Mouse (Mus musculus): ENCODE measurements around the gene Srgn. TPM values are rescaled to one million over a fixed set of nuclear protein-coding genes. Genes with fewer than 3 reads are reported as not detected.
A peak's percentile ranks its signal among the peaks of the same experiment; 100 is the strongest.

Srgn gene
- polyA plus RNA-seq, 1 experiment, result 20.5 TPM

DNA sequence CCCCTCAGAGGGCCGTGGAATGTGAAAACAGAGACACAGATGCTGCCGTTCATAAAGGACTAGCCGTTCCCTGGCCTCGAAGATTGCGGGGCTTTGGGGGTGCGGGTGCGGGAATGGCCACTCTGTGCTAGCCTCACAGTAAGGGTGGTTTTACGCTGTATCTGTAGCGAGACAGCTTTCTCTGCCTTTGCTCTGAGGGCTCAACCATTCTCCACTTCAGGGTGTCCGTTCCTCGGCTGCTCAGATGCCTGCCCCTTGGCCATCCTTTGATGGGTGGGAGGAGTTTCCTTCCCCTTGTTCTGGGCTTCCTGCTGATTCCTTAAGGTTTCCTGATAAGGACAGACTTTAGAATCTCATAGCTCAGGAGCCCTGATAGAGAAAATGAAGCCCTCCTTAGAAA is 18.8 kb downstream of the Srgn start:
- no peaks in the 10 kb centered on the region for H3K27me3 ChIP-seq (ENCODE audit: control insufficient read depth, insufficient read depth, low read length)
- H3K36me3 ChIP-seq (ENCODE audit: control insufficient read depth, insufficient read depth, low read length), result no peaks in the 10 kb centered on the region
- H3K4me1 ChIP-seq (ENCODE audit: control insufficient read depth, insufficient read depth, low read length), result peaks cover 17% of the 10 kb centered on the region
- H3K27ac ChIP-seq (ENCODE audit: control insufficient read depth, insufficient read depth, low read depth, low read length), result peak overlapping the region; percentile 95
- TF ChIP-seq CTCF (IDR thresholded peaks at IDR 0.05; ENCODE audit: control insufficient read depth, insufficient read depth, insufficient replicate concordance, low read depth, low read length) (no peak), POLR2A (IDR thresholded peaks at IDR 0.05; ENCODE audit: control insufficient read depth, low read depth, low read length) (no peak; the same call in 1 of the 2 replicates)
- H3K4me3 ChIP-seq (ENCODE audit: control insufficient read depth, low read depth, low read length), result peak overlapping the region; percentile 94

DNA sequence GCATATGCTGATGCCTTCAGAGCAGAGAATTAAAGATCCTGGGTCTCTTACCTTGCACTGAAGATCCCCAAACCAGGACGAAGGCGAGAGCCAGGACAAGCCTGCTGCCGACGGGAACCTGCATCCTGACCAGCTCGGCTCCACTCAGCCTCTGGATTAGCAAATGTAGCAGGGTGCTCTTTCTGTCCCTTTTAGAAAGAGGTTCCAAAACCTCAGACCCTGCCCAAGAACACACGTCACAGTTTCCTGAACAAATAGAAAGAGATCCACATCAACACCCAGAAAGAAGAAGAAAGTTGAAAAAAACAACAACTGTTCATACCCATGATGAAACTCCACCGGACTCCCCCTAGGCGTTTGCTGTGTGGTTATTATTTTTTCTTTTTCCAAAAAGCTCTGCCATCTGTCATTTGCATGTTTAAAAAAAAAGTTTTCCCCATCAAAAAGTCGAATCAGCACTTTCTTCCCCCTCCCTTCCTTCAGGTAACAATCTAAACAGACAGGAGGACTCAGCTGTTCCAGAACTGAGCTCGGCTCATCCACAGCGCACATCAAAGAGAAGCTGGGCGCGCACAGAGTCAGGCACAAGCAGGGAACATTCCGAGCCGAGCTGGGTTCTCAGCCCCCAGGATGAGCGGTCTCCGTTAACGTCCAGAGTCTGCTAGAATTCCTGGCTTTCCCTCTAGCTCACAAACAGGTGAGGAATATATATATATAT is 19.5 kb downstream of the Srgn start:
- Histone ChIP-seq H3K4me3 (ENCODE audit: control insufficient read depth, low read depth, low read length) (peak overlapping the region; percentile 94), H3K36me3 (ENCODE audit: control insufficient read depth, insufficient read depth, low read length) (no peaks in the 10 kb centered on the region), H3K4me1 (ENCODE audit: control insufficient read depth, insufficient read depth, low read length) (peaks cover 17% of the 10 kb centered on the region), H3K27ac (ENCODE audit: control insufficient read depth, insufficient read depth, low read depth, low read length) (peak overlapping the region; percentile 75), H3K27me3 (ENCODE audit: control insufficient read depth, insufficient read depth, low read length) (no peaks in the 10 kb centered on the region)
- TF ChIP-seq POLR2A (IDR thresholded peaks at IDR 0.05; ENCODE audit: control insufficient read depth, low read depth, low read length), result peak; percentile 46; the same call in 1 of the 2 replicates
- no peak for TF ChIP-seq CTCF (IDR thresholded peaks at IDR 0.05; ENCODE audit: control insufficient read depth, insufficient read depth, insufficient replicate concordance, low read depth, low read length)

DNA sequence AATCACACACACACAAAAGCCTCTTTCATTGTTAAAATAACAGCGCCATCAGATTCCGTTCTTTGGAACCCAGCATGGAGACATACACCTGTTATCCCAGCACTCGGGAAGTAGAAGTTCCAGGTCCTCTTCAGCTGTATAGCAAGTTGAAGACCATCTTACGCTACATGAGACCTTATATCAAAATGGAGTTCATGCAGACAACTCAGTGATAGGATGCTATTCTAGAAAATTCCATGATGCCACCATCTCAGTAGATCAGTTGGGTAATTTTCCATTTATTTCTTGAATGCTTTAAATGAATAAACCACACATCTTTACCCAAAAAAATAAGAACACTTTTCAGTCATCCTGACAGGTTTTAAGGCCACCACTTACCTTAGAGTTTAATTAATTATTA is 20.2 kb downstream of the Srgn start:
- TF ChIP-seq POLR2A (IDR thresholded peaks at IDR 0.05; ENCODE audit: control insufficient read depth, low read depth, low read length) (no peak), CTCF (IDR thresholded peaks at IDR 0.05; ENCODE audit: control insufficient read depth, insufficient read depth, insufficient replicate concordance, low read depth, low read length) (no peak)
- H3K4me1 ChIP-seq (ENCODE audit: control insufficient read depth, insufficient read depth, low read length), result peaks cover 17% of the 10 kb centered on the region
- H3K27me3 ChIP-seq (ENCODE audit: control insufficient read depth, insufficient read depth, low read length), result no peaks in the 10 kb centered on the region
- H3K36me3 ChIP-seq (ENCODE audit: control insufficient read depth, insufficient read depth, low read length), result no peaks in the 10 kb centered on the region
- H3K4me3 ChIP-seq (ENCODE audit: control insufficient read depth, low read depth, low read length), result no peak overlapping the region
- H3K27ac ChIP-seq (ENCODE audit: control insufficient read depth, insufficient read depth, low read depth, low read length), result no peak overlapping the region

DNA sequence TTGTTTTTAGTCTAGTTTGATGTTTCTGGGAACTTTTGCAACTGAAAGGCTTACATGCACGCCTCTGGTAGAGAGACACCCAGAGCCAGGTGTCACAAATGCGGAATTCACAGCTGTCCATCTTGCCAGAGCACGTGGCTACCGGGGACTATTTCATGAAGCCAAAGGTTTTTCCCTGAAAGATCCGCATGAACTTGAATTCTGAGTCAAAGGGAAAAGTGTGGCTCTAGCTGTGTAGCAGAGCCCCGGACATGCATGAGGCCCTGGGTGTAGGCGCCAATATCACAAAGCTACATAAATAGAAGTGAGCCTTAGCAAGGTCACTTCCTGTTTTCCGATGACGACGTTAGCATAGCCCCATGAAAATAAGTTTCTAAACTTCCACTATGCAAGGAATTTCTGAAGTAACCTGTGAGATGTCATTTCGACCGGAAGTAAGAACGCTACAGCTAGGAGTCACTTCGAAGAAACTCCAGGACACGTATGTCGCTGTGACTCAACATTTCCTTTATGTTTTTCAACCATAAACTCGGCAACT is 21.2 kb downstream of the Srgn start:
- no peak overlapping the region for H3K27ac ChIP-seq (ENCODE audit: control insufficient read depth, insufficient read depth, low read depth, low read length)
- TF ChIP-seq POLR2A (IDR thresholded peaks at IDR 0.05; ENCODE audit: control insufficient read depth, low read depth, low read length) (no peak), CTCF (IDR thresholded peaks at IDR 0.05; ENCODE audit: control insufficient read depth, insufficient read depth, insufficient replicate concordance, low read depth, low read length) (no peak)
- H3K4me1 ChIP-seq (ENCODE audit: control insufficient read depth, insufficient read depth, low read length), result peaks cover 17% of the 10 kb centered on the region
- no peaks in the 10 kb centered on the region for H3K27me3 ChIP-seq (ENCODE audit: control insufficient read depth, insufficient read depth, low read length)
- no peaks in the 10 kb centered on the region for H3K36me3 ChIP-seq (ENCODE audit: control insufficient read depth, insufficient read depth, low read length)
- H3K4me3 ChIP-seq (ENCODE audit: control insufficient read depth, low read depth, low read length), result no peak overlapping the region

GRCm38 (mm10) chr10:62505224-62505983 is 21.8 kb downstream of the Srgn start:
- no peaks in the 10 kb centered on the region for H3K27me3 ChIP-seq (ENCODE audit: control insufficient read depth, insufficient read depth, low read length)
- TF ChIP-seq POLR2A (IDR thresholded peaks at IDR 0.05; ENCODE audit: control insufficient read depth, low read depth, low read length) (no peak), CTCF (IDR thresholded peaks at IDR 0.05; ENCODE audit: control insufficient read depth, insufficient read depth, insufficient replicate concordance, low read depth, low read length) (no peak)
- no peak overlapping the region for H3K27ac ChIP-seq (ENCODE audit: control insufficient read depth, insufficient read depth, low read depth, low read length)
- no peaks in the 10 kb centered on the region for H3K36me3 ChIP-seq (ENCODE audit: control insufficient read depth, insufficient read depth, low read length)
- no peak overlapping the region for H3K4me3 ChIP-seq (ENCODE audit: control insufficient read depth, low read depth, low read length)
- peaks cover 17% of the 10 kb centered on the region for H3K4me1 ChIP-seq (ENCODE audit: control insufficient read depth, insufficient read depth, low read length)

- H3K4me1 ChIP-seq (ENCODE audit: control insufficient read depth, insufficient read depth, low read length), result peaks cover 16% of the 10 kb centered on the region
- no peak overlapping the region for H3K4me3 ChIP-seq (ENCODE audit: control insufficient read depth, low read depth, low read length)
- no peaks in the 10 kb centered on the region for H3K27me3 ChIP-seq (ENCODE audit: control insufficient read depth, insufficient read depth, low read length)
- TF ChIP-seq POLR2A (IDR thresholded peaks at IDR 0.05; ENCODE audit: control insufficient read depth, low read depth, low read length) (no peak), CTCF (IDR thresholded peaks at IDR 0.05; ENCODE audit: control insufficient read depth, insufficient read depth, insufficient replicate concordance, low read depth, low read length) (no peak)
- no peak overlapping the region for H3K27ac ChIP-seq (ENCODE audit: control insufficient read depth, insufficient read depth, low read depth, low read length)
- H3K36me3 ChIP-seq (ENCODE audit: control insufficient read depth, insufficient read depth, low read length), result no peaks in the 10 kb centered on the region
Measured at GRCm38 (mm10) chr10:62503836-62504628, 23.2 kb downstream of the Srgn start.

All from testis, adult 2 months (tissue).